Mouse (Mus musculus) spleen, postnatal 4 days (tissue): ENCODE data around the gene Arhgap35.
"Not testable (repeated sequence)": the region's sequence is repeated elsewhere in the genome, so short reads cannot be mapped to it uniquely, and the experiment has no call there.

Experiments used
- DNase-seq, 2 experiments: peaks; one replicate each; pipeline ENCODE4 v3.0.0; 2022; ENCODE audit warnings: low spot score in 2 of 2

Gene Arhgap35

DNA sequence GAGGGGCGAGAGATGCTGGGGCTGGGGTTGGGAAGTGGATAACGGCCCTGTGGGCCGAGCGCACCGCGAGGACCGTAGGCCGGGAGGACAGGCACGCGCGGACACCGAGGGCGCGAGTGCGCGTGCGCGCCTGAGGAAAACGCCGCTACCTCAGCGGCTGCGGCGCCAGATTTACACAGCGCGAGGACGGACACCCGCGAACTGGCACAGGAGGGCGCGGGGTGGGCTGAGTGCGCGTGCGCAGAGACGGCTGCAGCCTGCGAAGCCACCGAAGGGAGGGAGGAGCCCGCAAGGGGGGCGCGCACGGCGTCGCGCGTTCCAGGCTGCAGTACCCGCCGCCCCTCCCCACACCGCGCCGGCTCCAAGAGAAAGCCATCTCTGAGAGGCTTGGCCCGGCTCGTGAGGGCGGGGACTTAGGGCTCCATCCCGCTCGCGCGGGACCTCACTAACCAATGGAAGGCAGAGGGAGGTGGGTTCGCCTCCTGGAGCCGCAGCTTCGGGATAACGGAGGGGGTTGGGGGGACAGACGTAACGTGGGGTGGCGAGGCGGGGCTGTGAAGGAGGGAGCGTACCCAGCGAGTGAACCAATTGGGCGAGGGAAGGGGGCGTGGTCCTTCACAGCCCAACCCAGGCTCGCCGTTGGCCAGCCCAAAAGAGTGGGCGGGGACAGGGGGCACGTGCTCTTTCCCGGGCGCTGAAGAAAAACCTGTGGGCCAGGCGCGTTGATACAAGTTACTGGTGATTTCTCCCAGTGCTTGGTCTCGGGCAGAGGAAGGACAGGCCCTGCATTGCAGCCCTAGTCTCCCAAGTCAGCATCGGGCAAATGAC, at the start of gene Arhgap35:
TSS of gene Arhgap35 (minus strand) at position 106 of the 828 bp plus-strand sequence.
- DNase-seq: peak; percentile 91 to 94

- DNase-seq: no peak
Observed at GRCm38 (mm10) chr7:16644260-16644659, 29.5 kb upstream of the Arhgap35 start.

- DNase-seq: not testable (repeated sequence)
Observed at GRCm38 (mm10) chr7:16643106-16643505, 28.3 kb upstream of the Arhgap35 start.

GRCm38 (mm10) chr7:16639028-16639427, 24.2 kb upstream of the Arhgap35 start:
- DNase-seq: no peak

- DNase-seq: no peak
Observed at GRCm38 (mm10) chr7:16635116-16635515, 20.3 kb upstream of the Arhgap35 start.

DNA sequence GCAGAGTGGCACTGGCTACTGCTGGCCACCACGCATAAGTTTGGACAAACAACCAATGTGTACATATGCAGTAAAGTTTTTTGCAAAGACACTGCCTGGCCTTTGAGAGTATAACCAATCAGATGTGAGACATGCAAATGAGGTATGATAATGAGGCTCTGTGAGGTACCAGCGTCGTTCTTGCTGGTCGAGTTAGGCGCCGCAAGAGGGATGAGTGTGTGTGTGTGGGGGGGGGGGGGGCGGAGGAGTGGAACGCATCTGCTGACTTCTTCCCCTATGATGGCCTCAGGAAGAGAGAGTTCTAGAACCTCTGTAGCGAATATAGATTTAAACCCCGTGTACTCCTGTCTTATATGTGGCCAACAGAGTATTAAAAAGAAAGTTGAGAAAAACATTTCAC, 19.1 kb upstream of the Arhgap35 start:
- not testable (repeated sequence) for DNase-seq

DNA sequence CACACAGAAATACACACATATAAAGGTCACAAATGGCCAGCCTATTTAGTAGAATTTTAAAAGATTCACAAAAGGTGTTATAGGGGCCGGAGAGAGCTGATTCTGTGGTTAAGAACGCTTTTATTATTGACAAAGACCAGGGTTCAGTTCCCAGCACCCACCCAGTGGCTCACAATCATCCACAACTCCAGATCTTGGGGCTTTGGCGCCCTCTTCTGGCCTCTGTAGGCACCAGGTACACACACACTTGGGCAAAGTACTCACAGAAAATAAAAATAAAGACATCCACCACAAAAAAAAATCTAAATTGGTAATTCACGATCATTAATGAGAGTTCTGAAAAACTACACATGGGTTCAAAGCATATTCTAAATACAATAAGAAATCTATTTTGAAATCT, 17.1 kb upstream of the Arhgap35 start:
- DNase-seq: no peak

- DNase-seq: no peak
Observed at GRCm38 (mm10) chr7:16631025-16631424, 16.2 kb upstream of the Arhgap35 start.

DNA sequence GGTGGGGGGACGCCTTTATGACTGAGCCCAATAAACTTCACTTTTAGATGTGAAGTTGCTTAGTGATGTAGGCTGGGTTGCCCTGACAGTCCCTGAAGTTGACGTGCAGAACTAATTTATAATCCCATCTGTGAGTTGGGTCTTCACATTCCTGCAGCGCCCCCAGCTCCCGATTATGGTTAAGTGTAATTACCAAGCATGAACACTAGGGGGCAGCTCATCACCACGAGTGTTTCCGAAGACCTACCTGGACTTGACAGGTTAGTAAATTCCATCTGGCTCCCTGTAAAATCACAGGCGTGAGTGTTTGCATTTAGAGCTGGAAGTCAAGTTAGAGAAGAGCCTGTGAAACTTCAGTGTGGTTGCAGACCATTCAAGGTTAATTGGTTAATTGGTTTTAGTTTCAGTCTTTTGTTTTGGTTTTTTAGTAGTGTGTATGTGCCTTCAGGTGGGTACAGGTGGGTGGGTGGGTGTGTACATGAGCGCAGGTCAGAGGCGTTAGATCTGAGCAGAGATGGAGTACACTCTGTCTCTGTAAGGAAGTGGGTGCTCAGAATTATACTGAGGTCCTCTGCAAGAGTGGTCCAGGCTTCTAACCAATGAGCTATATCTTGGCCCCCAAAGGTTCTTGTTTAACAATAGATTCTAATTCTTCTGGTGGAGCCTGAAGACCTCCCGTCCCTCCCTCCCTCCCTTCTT, 15.0 kb upstream of the Arhgap35 start:
- peak; percentile 25 to 71 for DNase-seq

- peak; percentile 54 to 83 for DNase-seq
Observed at GRCm38 (mm10) chr7:16628096-16628771, 13.4 kb upstream of the Arhgap35 start.

DNA sequence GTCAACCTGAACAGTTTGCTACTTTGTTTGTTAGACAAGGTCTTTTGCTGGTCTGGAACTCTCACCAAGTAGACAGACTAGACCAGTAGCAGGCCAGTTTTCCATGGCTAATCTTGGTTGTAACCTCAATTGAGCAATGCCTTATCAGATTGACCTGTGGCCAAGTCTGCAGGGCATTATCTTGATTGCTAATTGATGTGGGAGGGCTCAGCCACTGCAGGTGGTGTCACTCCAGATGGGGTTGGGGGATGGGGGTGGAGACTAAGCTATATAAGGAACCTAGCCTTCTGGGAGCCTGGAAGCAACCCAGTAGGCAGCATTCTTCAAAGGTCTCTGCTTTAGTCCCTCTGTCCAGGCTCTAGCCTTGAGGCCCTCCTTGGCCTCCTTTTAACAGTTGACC, 8.9 kb upstream of the Arhgap35 start:
- no peak for DNase-seq

DNA sequence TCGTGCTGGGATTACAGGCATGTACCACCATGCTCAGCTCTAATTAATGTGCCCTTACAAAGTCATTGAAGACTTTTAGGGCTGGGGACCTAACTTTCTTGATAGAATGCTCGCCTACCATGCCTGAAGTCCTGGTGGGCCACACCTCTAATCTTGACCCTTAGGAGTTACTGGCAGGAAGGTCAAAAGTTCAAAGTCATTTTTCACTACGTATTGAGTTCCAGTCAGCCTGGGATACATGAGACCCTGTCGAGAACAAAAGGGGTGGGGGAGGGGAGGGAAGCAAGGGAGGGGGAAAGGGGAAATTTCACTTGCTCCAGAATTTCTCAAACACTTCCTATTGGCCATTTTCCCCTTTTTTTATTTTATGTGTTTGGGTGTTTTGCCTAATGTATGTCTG, 8.3 kb upstream of the Arhgap35 start:
- DNase-seq: no peak

- DNase-seq: no peak
Observed at GRCm38 (mm10) chr7:16621066-16621622, 6.4 kb upstream of the Arhgap35 start.

- peak; percentile 50 to 75 for DNase-seq
Observed at GRCm38 (mm10) chr7:16618661-16619211, 3.9 kb upstream of the Arhgap35 start.

DNA sequence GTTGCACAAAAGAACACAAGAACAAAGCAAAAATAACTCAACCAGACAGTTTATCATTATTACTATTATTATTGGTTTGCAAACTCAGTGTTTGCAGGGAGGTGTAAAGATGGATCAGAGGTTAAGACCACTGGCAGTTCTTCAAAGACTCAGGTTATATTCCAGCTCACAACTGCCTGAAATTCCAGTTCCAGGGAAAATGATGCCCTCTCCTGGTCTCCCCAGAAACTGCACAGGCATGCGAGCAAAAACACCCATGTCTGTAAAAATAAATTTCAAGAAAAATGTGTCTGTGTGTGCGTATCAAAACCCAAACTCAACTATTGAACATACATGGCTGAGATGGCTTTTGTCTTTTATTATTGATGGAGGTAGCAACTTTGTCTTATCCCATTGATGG, 2.3 kb upstream of the Arhgap35 start:
- peak in 1 of 2 experiments; percentile 32 for DNase-seq

DNA sequence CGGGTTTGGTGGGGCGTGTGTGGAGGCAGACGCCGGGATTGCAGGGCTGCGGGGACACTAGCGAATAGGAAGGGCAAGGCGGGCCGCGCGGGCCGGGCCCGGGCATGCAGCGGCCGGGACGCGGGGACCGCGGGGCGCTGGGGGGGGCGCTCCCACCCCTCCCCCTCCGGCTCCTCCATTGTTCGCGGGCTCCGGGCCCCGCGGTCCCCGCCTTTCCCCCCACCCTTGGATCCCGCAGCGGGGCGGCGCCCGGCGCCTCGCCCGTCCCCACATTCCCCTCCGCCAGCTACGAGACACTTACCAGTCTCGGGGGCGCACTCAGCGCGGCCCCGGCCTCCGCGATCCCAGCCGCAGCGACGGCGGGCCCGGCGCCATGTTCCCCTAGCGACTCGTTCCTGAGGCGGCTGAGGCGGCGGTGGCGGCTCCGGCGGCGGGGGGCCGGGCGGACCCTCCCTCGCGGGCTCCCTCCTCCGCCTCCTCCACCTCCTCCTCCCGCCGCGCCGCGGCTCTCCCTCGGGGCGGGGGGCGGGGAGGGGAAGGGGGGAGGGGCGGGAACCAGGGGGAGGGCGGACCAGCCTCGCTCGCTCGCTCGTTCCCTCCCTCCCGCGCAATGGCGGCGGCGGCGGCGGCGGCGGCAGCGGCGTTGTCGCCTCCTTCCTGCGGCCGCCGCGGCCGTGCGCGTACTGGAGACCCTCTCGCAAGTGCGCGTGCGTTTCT, 464 bp downstream of the Arhgap35 start:
- peak; percentile 21 to 76 for DNase-seq

- no peak for DNase-seq
Observed at GRCm38 (mm10) chr7:16613461-16614170, 1.2 kb downstream of the Arhgap35 start.

DNA sequence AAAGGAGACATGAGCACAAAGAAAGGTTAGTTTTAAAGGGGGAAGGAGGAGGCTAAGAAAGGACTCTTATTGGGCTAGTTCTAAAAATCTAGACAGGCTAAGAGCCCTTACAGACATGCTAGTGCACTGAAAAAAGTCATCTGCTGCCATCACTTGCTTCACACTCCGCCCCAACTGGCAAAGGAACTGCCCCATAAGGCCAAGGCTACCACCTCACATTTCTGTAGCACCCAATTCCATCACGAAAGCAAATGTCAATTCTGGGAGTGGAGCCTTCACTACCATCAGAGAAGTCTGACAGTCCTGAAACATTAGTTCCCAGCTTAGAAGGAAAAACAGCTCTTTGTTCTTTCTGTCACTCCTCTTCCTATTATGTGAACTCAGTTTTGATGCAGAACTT, 4.4 kb downstream of the Arhgap35 start:
- DNase-seq: no peak

- no peak for DNase-seq
Observed at GRCm38 (mm10) chr7:16608961-16609360, 5.8 kb downstream of the Arhgap35 start.

- DNase-seq: no peak
Observed at GRCm38 (mm10) chr7:16608046-16608445, 6.7 kb downstream of the Arhgap35 start.
